Mouse (Mus musculus): ENCODE results near the gene Kif15.

DNA sequence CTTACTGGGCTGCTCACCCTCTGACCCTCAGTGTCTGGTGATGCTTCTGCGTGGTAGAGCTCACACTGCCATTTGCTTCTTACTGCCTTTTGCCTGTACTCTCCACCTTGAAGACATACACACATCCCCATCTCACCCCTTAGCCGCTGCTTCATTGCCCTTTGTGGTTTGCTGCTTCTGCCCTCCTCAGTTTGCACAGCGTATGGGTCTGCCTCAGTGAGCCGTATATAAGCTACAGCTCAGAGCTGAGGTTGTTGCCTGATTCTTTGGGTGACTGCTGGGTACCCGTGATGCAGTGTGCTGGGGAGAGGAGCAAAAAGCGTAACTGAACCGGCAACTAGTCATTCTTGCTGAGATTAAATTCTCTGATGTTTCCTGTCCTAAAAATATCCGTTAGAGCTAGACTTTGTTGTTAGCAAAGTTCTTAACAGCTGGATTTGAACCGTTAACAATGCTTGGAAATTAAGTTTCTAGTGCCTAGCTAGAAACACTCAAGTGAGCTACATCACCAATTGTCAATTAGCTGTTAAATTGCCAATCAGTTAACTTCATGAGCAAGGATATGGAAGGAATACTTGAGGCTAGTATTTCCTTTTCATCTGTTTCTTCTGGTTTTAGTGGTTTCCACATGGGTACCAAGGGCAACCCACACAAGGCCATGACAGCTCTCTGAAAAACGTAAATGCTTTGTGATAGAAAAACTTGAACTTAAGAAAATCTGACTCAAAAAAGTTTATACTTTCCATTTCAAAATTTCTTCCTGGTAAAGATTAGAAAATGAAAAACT is 47.8 kb downstream of the Kif15 start:
- TF ChIP-seq POLR2A (IDR thresholded peaks at IDR 0.05; ENCODE audit: borderline replicate concordance, extremely low read depth, low read depth, low read length): no peak
- TF ChIP-seq CTCF (IDR thresholded peaks at IDR 0.05; ENCODE audit: insufficient read depth, low read length): no peak
